Mouse (Mus musculus): ENCODE measurements at regions not wholly inside any gene's neighbourhood (a gene's known extent, or its start where the extent isn't known, plus 50 kb on each side); places are given as distances from the start of the nearest gene placed in this dataset.
"Not testable (repeated sequence)": the region's sequence is repeated elsewhere in the genome, so short reads cannot be mapped to it uniquely, and the experiment has no call there.

- no peak for DNase-seq (ENCODE audit: low spot score in 2 of 2)
These were observed 200.4 kb upstream of the Nhs start for GRCm38 (mm10) chrX:162359767-162360545.

DNA sequence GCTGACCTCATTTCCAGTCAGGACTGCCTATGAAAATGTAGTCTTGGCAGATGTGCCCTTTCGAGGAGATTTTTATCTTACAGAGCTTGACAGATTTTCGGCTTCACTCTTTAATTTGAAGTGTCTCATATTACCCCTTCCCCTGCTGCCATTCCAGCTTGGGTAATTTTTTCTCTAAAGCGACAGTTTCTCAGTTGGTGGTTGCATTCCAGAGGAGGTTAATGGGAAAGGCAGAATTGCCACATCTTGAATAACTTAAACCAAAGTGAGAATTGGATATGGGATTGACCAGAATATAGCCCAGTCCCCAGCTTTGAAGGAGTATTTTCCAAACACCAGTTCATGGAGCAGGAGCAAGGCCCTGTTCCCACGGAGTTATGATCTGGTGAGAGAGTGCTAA lies 188.8 kb upstream of the Nhs start:
- DNase-seq (ENCODE audit: low spot score in 2 of 2): no peak

- no peak for DNase-seq (ENCODE audit: low spot score in 2 of 2)
These were observed 188.4 kb upstream of the Nhs start for GRCm38 (mm10) chrX:162347886-162348285.

GRCm38 (mm10) chrX:162345497-162346143 lies 186.1 kb upstream of the Nhs start:
- DNase-seq (ENCODE audit: low spot score in 2 of 2): no peak

DNA sequence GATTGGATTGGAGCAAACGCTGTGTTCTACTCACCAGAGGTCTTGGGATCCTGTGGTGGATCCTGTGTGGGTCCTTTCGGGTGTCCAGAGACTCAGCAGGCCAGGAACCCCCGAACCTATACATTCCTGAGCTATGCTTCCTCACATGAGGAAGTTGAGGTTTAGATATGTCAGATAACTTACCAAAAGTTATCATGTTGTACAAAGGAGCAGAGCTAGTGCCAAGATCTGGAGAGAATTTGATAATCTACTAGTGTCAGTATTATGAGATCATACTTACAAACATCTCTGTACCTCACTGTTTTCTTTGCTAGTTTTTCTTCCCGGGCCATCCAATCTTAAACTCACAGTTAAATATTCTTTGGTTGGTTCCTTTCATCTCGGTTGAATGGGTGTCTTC lies 172.6 kb upstream of the Nhs start:
- no peak for DNase-seq (ENCODE audit: low spot score in 2 of 2)

DNA sequence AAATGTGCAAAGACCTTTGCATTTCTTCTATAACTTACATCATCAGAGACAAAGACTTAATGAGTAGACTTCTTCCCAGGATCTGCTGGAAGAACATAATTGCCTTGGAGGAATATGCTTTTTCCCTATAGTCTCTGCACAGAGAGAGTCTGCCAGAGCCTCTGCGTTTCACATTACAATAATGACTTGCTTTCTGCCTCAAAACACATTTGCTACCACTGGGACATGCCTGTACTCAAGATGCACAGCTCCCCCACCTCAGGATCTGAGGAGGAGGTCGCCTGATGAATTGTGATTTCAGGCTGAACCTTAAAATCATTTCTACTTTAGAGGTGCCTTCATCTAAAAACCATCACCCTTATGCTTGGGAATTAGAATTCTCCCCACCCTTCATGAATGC lies 148.1 kb upstream of the Nhs start:
- no peak for DNase-seq (ENCODE audit: low spot score in 2 of 2)

DNA sequence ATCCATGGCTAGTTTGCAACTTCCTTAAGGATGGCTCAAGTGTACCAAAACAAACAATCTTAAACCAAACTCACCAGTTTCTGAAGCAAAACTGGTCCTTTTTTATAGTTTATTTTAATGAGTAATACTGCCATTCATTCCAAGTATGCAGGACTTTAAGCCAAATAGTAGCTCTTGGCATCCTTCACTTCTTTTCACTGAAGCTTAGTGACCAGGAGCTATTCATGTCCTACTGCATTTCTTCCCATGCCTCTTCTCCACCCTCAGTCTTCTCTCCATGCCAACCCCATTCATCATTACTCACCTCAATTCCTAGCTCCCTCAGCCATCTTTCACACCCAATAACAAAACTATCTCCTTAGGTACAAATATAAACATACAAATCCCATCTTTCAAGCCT lies 144.6 kb upstream of the Nhs start:
- no peak for DNase-seq (ENCODE audit: low spot score in 2 of 2)

DNA sequence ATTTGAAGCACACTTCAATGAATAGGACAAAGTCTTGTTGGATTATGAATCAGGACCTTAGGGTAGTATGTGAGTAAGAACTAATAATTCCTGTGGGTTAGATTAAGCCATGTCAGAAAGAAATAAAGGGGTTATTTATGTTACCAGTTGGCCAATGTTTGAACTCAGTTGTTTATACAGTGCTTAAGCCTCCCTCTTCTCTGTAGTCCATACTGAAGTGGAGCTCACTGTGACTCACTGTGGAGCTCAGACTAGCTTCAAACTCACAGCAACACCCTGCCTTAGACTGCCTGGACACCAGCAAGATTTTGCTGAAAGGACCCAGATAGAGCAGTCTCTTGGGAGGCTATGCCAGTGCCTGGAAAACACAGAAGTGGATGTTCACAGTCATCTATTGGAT lies 143.3 kb upstream of the Nhs start:
- DNase-seq (ENCODE audit: low spot score in 2 of 2): no peak

DNA sequence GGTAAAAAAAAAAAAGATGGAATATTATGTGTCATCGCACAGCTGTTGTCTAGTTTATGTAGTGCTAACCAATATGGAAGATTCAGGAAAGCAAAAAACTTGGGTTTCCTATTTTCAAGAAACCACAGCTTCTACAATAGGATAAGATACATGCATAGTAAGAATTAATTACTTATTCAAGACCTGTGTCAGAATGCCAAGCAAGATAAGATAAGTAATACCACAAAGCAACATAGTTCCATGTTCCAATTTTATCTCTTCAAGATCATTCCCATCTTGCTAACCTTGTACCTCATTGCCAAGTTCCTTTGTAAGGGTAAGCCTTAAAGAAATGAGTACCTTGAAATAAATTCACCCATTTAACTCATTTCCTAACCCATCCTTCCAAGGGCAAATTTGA lies 131.7 kb upstream of the Nhs start:
- no peak for DNase-seq (ENCODE audit: low spot score in 2 of 2)

DNA sequence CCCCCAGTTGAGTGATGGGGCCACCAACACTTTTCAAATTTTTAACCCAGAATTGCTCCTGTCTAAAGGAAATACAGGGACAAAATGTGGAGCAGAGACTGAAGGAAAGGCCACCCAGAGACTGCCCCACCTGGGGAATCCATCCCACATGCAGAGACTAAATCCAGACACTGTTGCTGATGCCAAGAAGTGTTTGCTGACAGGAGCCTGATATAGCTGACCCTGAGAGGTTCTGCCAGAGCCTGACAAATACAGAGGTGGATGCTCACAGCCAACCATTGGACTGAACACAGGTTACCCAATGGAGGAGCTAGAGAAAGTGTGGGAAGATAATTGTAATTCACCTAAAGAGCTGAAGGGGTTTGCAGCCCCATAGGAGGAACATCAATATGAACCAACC lies 126.6 kb upstream of the Nhs start:
- DNase-seq (ENCODE audit: low spot score in 2 of 2): not testable (repeated sequence)

DNA sequence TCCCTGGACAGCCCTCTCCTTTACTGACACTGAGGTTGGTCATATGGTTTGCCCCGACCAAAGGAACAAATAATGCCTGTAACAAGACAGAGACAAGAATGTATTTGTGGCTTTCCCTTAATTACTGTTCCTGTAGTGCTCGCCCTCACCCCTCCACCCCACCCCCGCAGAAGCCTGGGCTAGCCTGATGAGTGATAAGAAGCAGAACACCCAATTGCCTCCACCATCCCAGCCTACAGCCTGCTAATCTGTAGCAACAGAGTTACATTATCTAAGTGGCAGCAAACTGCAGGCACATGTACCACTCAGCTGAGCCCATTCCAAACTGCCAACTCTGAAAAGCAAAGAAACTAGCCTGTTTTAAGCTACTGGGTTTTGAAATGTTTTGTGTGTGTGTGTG lies 124.7 kb upstream of the Nhs start:
- DNase-seq (ENCODE audit: low spot score in 2 of 2): peak; percentile 28 to 58

- DNase-seq (ENCODE audit: low spot score in 2 of 2): peak in 1 of 2 experiments; percentile 7
These were observed 123.2 kb upstream of the Nhs start for GRCm38 (mm10) chrX:162282690-162283089.

- peak in 1 of 2 experiments; percentile 21 for DNase-seq (ENCODE audit: low spot score in 2 of 2)
These were observed 119.5 kb upstream of the Nhs start for GRCm38 (mm10) chrX:162278834-162279708.

DNA sequence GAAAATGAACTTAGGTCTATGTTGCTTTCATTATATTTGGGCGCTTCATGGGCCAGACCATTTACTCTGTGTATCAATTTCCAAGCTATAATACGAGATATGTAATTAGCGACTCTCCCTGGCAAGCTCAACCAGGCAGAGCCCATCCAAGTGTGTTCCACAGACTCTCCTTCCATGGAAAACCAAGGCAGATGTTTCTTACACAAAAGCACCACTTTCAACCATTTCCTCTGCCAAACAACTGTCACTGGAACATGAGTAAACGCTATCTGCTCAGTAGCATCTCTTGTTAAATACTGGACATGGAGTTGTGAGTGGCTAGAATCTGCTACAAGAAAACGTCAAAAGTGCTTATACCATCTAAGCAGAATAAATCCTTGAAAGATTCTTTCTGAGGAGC lies 115.1 kb upstream of the Nhs start:
- no peak for DNase-seq (ENCODE audit: low spot score in 2 of 2)

DNA sequence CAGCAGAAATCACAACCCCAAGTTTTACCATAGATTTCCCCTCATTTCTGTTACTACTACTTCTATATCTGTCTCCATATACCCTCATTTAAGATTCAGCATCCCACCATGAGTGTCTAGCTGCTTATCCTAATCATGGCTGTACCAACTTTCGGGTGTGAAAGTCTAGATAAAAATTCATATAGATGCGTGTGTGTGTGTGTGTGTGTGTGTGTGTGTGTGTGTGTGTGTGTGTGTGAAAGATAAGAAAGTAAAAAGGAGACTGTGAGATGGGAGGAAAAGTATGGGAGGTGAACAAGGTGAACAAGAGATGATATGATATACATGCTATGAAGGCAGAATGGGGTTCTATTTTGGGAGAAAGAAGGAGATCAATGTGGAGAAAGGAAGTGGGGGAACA lies 111.7 kb upstream of the Nhs start:
- DNase-seq (ENCODE audit: low spot score in 2 of 2): no peak

DNA sequence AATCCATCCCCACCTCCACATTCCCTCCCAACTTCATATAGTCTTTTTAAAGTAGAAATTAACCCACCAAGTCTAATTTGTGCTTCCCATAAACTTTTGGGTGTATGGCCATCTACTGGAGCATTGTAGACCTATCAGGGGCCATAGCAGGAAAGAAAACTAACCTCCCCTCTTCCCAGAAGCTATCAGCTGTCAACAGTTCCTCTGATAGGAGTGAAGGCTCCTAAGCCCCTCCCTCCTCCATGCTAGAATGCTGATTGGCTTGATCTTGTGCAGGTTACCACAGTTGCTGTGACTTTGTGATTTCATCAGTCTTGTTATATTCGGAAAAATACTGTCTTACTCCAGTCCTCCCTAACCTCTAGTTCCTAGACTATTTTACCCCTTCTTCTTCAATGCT lies 109.4 kb upstream of the Nhs start:
- DNase-seq (ENCODE audit: low spot score in 2 of 2): no peak

DNA sequence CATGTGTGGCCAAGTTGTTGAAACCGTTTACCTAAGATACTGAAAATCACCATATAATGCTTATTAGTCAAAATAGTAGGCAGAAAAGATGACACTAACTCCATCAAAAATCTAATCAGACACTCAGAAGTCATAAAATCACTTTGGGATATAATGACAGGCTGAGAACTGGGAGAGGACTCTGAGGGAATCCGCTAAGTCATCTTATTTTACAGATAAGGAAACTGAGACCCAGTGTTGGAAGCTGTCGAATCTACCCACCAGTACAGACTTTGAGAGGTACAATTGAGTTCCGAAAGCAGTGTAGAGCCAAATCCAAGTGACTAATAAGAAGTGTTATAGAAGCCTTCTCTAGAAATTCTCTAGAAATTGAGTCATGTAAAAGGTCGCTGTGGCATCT lies 108.6 kb upstream of the Nhs start:
- DNase-seq (ENCODE audit: low spot score in 2 of 2): no peak

GRCm38 (mm10) chrX:162267679-162268078 lies 108.1 kb upstream of the Nhs start:
- no peak for DNase-seq (ENCODE audit: low spot score in 2 of 2)

GRCm38 (mm10) chrX:162266769-162267168 lies 107.2 kb upstream of the Nhs start:
- DNase-seq (ENCODE audit: low spot score in 2 of 2): no peak

DNA sequence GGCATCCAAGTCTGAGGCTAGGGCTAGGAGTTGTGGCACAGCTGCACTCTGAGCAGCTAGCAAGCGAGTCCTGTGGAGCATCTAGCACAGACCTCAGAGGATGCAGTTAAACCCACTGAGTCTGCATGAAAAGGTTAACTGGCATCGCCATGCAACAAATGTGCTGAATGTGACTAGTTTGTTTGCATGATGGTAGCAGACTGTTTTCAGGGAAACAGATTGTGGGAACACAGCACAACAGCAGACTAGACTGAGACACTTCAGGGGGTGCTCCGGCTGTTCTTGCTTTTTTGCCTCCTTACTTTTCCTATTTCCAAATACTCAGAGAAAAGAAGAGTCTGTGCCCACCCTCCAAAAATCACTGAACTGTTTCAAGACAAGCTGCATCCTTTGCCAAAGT lies 97.9 kb upstream of the Nhs start:
- DNase-seq (ENCODE audit: low spot score in 2 of 2): no peak

GRCm38 (mm10) chrX:162255873-162256272 lies 96.3 kb upstream of the Nhs start:
- no peak for DNase-seq (ENCODE audit: low spot score in 2 of 2)

DNA sequence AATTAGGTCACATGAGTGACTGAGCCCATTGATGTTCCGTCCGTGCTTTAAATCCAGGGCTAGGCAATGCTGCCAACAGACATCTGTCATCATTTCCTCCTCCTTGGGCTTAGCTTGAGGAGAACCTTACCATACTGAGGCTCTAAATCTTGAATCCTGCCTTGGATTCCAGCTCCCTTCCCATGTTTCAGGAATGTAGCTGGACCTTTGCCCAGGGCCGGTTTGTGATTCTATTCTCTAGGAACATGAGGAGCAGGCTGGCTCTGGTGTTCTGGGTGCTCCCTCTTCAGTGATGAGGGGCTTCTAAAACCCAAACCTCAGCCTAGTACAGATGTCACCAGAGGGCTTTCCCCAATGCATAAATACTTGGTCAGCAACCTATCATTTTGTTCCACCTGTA lies 81.8 kb upstream of the Nhs start:
- DNase-seq (ENCODE audit: low spot score in 2 of 2): no peak

DNA sequence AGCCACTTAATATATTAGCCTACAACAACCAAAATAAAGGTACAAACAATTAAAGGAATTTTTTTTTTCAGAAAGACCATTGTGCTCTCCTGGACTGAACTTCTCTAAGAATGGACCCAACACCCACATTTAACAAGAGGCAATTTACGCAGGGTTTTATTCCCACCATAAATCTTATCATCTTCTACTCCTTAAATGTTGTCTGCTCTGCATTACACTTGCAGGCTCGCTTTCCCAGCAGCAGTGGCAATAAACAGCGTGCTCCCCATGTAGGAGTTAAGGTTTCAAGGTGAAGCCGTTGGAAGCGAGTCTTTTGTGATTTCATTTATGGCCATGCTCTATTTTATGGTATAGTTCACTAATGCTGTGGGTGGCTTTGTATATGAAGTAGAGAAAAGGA lies 76.0 kb upstream of the Nhs start:
- DNase-seq (ENCODE audit: low spot score in 2 of 2): no peak

Measured in spleen, postnatal 36 days (tissue).